Mouse (Mus musculus) CH12.LX (cell line): Measurements from ENCODE around the gene Efhb. TPM values are rescaled to one million over a fixed set of nuclear protein-coding genes. Genes with fewer than 3 reads are reported as not detected.

Experiments
- DNase-seq: peaks from one replicate; pipeline ENCODE4 v3.0.0-alpha.2; 2013; ENCODE audit errors: extremely low read depth
- H3K27ac ChIP-seq: 2 replicates; pipeline ENCODE4 v1.5.1; 2012; ENCODE audit warnings: low read depth, mild to moderate bottlenecking, control low read depth, moderate library complexity; ENCODE audit not compliant: insufficient read depth
- H3K27me3 ChIP-seq: replicated peaks from 2 replicates; pipeline ENCODE3; 2012; ENCODE audit warnings: inconsistent platforms
- H3K36me3 ChIP-seq, 2 experiments: replicated peaks in 1 of 2; 2 replicates each; pipeline versions ENCODE3 to v1.6.1; 2012; ENCODE audit warnings: inconsistent platforms in 1 of 2, low read length in 1 of 2, mild to moderate bottlenecking in 1 of 2, mixed read lengths in 1 of 2, moderate library complexity in 1 of 2; ENCODE audit not compliant: control insufficient read depth in 1 of 2, insufficient read depth in 1 of 2
- H3K4me1 ChIP-seq, 2 experiments: 2 replicates each; pipeline ENCODE4 v1.6.1; 2012; ENCODE audit warnings: inconsistent platforms in 1 of 2, moderate library complexity in 1 of 2; ENCODE audit not compliant: insufficient read depth in 2 of 2, control insufficient read depth in 1 of 2
- H3K4me2 ChIP-seq: 2 replicates; pipeline ENCODE4 v1.6.1; 2012; ENCODE audit warnings: low read depth, mild to moderate bottlenecking, control low read depth; ENCODE audit not compliant: poor library complexity, insufficient read depth, severe bottlenecking
- H3K4me3 ChIP-seq, 3 experiments: fragments of 150-350 bp in 1 of 3; sonication (generic) in 1 of 3; replicated peaks in 1 of 3; 2 replicates each; pipeline versions ENCODE3 to v1.5.1; 2011 to 2012; ENCODE audit warnings: low read depth in 2 of 3, low read length in 2 of 3, mild to moderate bottlenecking in 2 of 3, moderate library complexity in 2 of 3, control low read depth in 1 of 3, improper control_type of control experiment in 1 of 3, inconsistent platforms in 1 of 3, mixed read lengths in 1 of 3; ENCODE audit not compliant: poor library complexity in 1 of 3
- H3K79me2 ChIP-seq: replicated peaks from 2 replicates; pipeline ENCODE4 v1.6.1; 2012; ENCODE audit warnings: mild to moderate bottlenecking, moderate library complexity; ENCODE audit not compliant: control insufficient read depth, poor library complexity, insufficient read depth, severe bottlenecking; ENCODE audit errors: extremely low read depth
- H3K9ac ChIP-seq: 2 replicates; pipeline ENCODE4 v1.6.1; 2012; ENCODE audit warnings: low read depth, mild to moderate bottlenecking, control low read depth, moderate library complexity; ENCODE audit not compliant: insufficient read depth
- H3K9me3 ChIP-seq: replicated peaks from 2 replicates; pipeline ENCODE3; 2012; ENCODE audit warnings: low read length, inconsistent platforms, mixed read lengths
- BHLHE40 ChIP-seq: IDR thresholded peaks from 2 replicates; pipeline ENCODE4 v1.6.1; 2011; ENCODE audit warnings: mild to moderate bottlenecking, low read depth, low read length, improper control_type of control experiment
- CTCF ChIP-seq, 2 experiments: IDR thresholded peaks in 1 of 2; conservative IDR thresholded peaks in 1 of 2; 2 replicates each; pipeline ENCODE4 v1.5.1; 2011 to 2012; ENCODE audit warnings: low read depth in 2 of 2, low read length in 2 of 2, improper control_type of control experiment in 1 of 2, inconsistent platforms in 1 of 2, mild to moderate bottlenecking in 1 of 2, moderate library complexity in 1 of 2
- EP300 ChIP-seq: IDR thresholded peaks from 2 replicates; pipeline ENCODE4 v1.6.1; 2011; ENCODE audit warnings: low read length, improper control_type of control experiment
- ETS1 ChIP-seq: conservative IDR thresholded peaks from 2 replicates; pipeline ENCODE4 v1.6.1; 2012; ENCODE audit warnings: low read depth, mild to moderate bottlenecking, inconsistent platforms, low read length, improper control_type of control experiment, moderate library complexity
- IRF4 ChIP-seq: IDR thresholded peaks from 2 replicates; pipeline ENCODE4 v1.6.1; 2014; ENCODE audit warnings: low read depth, mild to moderate bottlenecking, inconsistent platforms, low read length, improper control_type of control experiment
- JUN ChIP-seq: IDR thresholded peaks from 2 replicates; pipeline ENCODE4 v1.6.1; 2011; ENCODE audit warnings: low read depth, mild to moderate bottlenecking, low read length, improper control_type of control experiment, moderate library complexity; ENCODE audit not compliant: insufficient read depth
- JUND ChIP-seq: conservative IDR thresholded peaks from 2 replicates; pipeline ENCODE4 v1.6.1; 2011; ENCODE audit warnings: low read depth, low read length, improper control_type of control experiment
- MAFK ChIP-seq: IDR thresholded peaks from 2 replicates; pipeline ENCODE4 v1.6.1; 2011; ENCODE audit warnings: low read length, improper control_type of control experiment; ENCODE audit not compliant: insufficient replicate concordance
- MEF2A ChIP-seq: IDR thresholded peaks from 2 replicates; pipeline ENCODE4 v1.6.1; 2014; ENCODE audit warnings: low read depth, mild to moderate bottlenecking, inconsistent platforms, low read length, improper control_type of control experiment, borderline replicate concordance
- MYC ChIP-seq: IDR thresholded peaks from 2 replicates; pipeline ENCODE4 v1.6.1; 2011; ENCODE audit warnings: low read depth, mild to moderate bottlenecking, improper control_type of control experiment, low read length
- NRF1 ChIP-seq: IDR thresholded peaks from 2 replicates; pipeline ENCODE4 v1.6.1; 2014; ENCODE audit warnings: low read depth, mild to moderate bottlenecking, inconsistent platforms, low read length, improper control_type of control experiment, moderate library complexity
- POLR2A ChIP-seq: IDR thresholded peaks from 2 replicates; pipeline ENCODE4 v1.6.1; 2011; ENCODE audit warnings: low read depth, mild to moderate bottlenecking, improper control_type of control experiment, low read length
- RAD21 ChIP-seq: IDR thresholded peaks from 2 replicates; pipeline ENCODE4 v1.6.1; 2011; ENCODE audit warnings: low read depth, mild to moderate bottlenecking, low read length, improper control_type of control experiment, moderate library complexity
- SMC3 ChIP-seq: IDR thresholded peaks from 2 replicates; pipeline ENCODE4 v1.6.1; 2011; ENCODE audit warnings: low read depth, low read length, improper control_type of control experiment
- USF1 ChIP-seq: IDR thresholded peaks from 2 replicates; pipeline ENCODE4 v1.6.1; 2014; ENCODE audit warnings: low read depth, mild to moderate bottlenecking, inconsistent platforms, low read length, improper control_type of control experiment
- ZMIZ1 ChIP-seq: IDR thresholded peaks from 2 replicates; pipeline ENCODE4 v1.6.1; 2012; ENCODE audit warnings: low read depth, mild to moderate bottlenecking, inconsistent platforms, low read length, improper control_type of control experiment
- ZNF384 ChIP-seq: IDR thresholded peaks from 2 replicates; pipeline ENCODE4 v1.6.1; 2012; ENCODE audit warnings: low read depth, low read length, improper control_type of control experiment, inconsistent platforms
- dilution Hi-C: fragments of 300-500 bp; cut with MboI; formaldehyde crosslinking; loops from 2 replicates; pipeline ENCODE4 v1.14.3; 2020; ENCODE audit warnings: low sequenced_read_pairs; ENCODE audit not compliant: extremely low pct_unique_long_range_greater_than_20kb, extremely low pct_ligation_motif_present
- in situ Hi-C: fragments of 300-500 bp; cut with MboI; formaldehyde crosslinking; loops from 3 replicates; pipeline ENCODE4 v1.14.3; 2019; ENCODE audit warnings: low sequenced_read_pairs, low pct_ligation_motif_present, low pct_unique_long_range_greater_than_20kb, mixed read lengths
- polyA plus RNA-seq: library from polyadenylated mRNA; unstranded; fragments of >175 nt; gene quantifications from 2 replicates; pipeline ENCODE4 v1.2.1, GENCODE M21; 2012; ENCODE audit warnings: low read depth; ENCODE audit not compliant: insufficient read length
- total RNA-seq, 2 experiments: library from RNA; depleted of rRNA; stranded (reverse); fragments of 300-350 nt in 1 of 2; fragments of >200 nt in 1 of 2; gene quantifications; 2 replicates each; pipeline ENCODE4 v1.2.3; 2012 to 2014

Gene Efhb
- total and polyA plus RNA-seq, 3 experiments: 0.04 to 0.09 TPM; not detected in 1

- in situ Hi-C loops (no loop called here), dilution Hi-C loops (no loop called here)
- DNase-seq: no peak
- TF ChIP-seq MAFK (peak; percentile 80; the same call in 1 of the 2 replicates), POLR2A (no peak), BHLHE40 (no peak)
- H3K79me2 ChIP-seq: peaks cover 42% of the 10 kb centered on the region
- no peaks in the 10 kb centered on the region for H3K27me3 ChIP-seq
- H3K36me3 ChIP-seq: peaks cover 12 to 53% of the 10 kb centered on the region in 2 experiments
- no peak overlapping the region for H3K4me3 ChIP-seq
- peak overlapping the region; percentile 98 for H3K4me2 ChIP-seq
- H3K27ac ChIP-seq: peak overlapping the region; percentile 86
- peaks cover 0 to 31% of the 10 kb centered on the region in 2 experiments; a peak in 3 of 4 replicates for H3K4me1 ChIP-seq
- peaks cover 2% of the 10 kb centered on the region for H3K9me3 ChIP-seq
- no peak overlapping the region; the same call in 1 of the 2 replicates for H3K9ac ChIP-seq
Measured at GRCm38 (mm10) chr17:53489007-53489378, 25.9 kb upstream of the Efhb start.

- in situ Hi-C loops: no loop called here
- peak overlapping the region; percentile 98 for H3K4me2 ChIP-seq
- peaks cover 40% of the 10 kb centered on the region for H3K79me2 ChIP-seq
- peaks cover 0 to 31% of the 10 kb centered on the region in 2 experiments; a peak in 3 of 4 replicates for H3K4me1 ChIP-seq
- no peak overlapping the region for H3K4me3 ChIP-seq
- H3K9ac ChIP-seq: peak overlapping the region; percentile 35
- H3K36me3 ChIP-seq: peaks cover 12 to 48% of the 10 kb centered on the region in 2 experiments
- peak overlapping the region; percentile 86 for H3K27ac ChIP-seq
- no peaks in the 10 kb centered on the region for H3K27me3 ChIP-seq
- H3K9me3 ChIP-seq: peaks cover 2% of the 10 kb centered on the region
- no peak for TF ChIP-seq ZNF384
- no peak for TF ChIP-seq RAD21
- TF ChIP-seq JUND: peak; percentile 56; the same call in 1 of the 2 replicates
- no peak for TF ChIP-seq SMC3
- TF ChIP-seq POLR2A: no peak
- TF ChIP-seq ETS1: peak; percentile 57
- TF ChIP-seq MEF2A: peak; percentile 79; the same call in 1 of the 2 replicates
- no peak for TF ChIP-seq NRF1
- TF ChIP-seq MYC: no peak
- TF ChIP-seq MAFK: no peak; the same call in 1 of the 2 replicates
- TF ChIP-seq EP300: peak; percentile 75; the same call in 1 of the 2 replicates
- no peak for TF ChIP-seq ZMIZ1
- TF ChIP-seq USF1: no peak
- TF ChIP-seq BHLHE40: 0 out of 2 replicates have a peak, but pooled peaks have one; percentile 27
- peak; percentile 23 for TF ChIP-seq JUN
- TF ChIP-seq IRF4: peak; percentile 60
- no peak for TF ChIP-seq CTCF (conservative IDR thresholded peaks at IDR 0.05 in 1 of 2, IDR thresholded peaks at IDR 0.05 in 1 of 2; ENCODE audit: low read depth in 2 of 2, low read length in 2 of 2)
- TF ChIP-seq, all 38 proteins: peak for 7
- DNase-seq: peak; percentile 82
- dilution Hi-C loops: no loop called here
Measured at GRCm38 (mm10) chr17:53488291-53489006, 25.3 kb upstream of the Efhb start.
